Mouse (Mus musculus) forebrain, embryonic 11.5 days (tissue): ENCODE data around the gene Meltf. TPM values are rescaled to one million over a fixed set of nuclear protein-coding genes. Genes with fewer than 3 reads are reported as not detected.
"Not testable (repeated sequence)": the region's sequence is repeated elsewhere in the genome, so short reads cannot be mapped to it uniquely, and the experiment has no call there.

Experiments
- ATAC-seq: fragments of 200-750 bp; cut with Nextera tagmentation; replicated peaks from 2 replicates; pipeline ENCODE4 v1.8.0; 2017; ENCODE audit warnings: moderate TSS enrichment; ENCODE audit not compliant: low FRiP score
- DNase-seq: peaks from one replicate; pipeline ENCODE4 v3.0.0-alpha.2; 2017; ENCODE audit warnings: low spot score
- H3K27ac ChIP-seq: fragments of 300-500 bp; sonication (generic); 2 replicates; pipeline ENCODE4 v1.5.1; 2014; ENCODE audit warnings: low read depth, low read length
- H3K27me3 ChIP-seq: fragments of 300-500 bp; sonication (generic); 2 replicates; pipeline ENCODE4 v1.6.1; 2014; ENCODE audit warnings: mild to moderate bottlenecking, low read length, mixed read lengths; ENCODE audit not compliant: control insufficient read depth, insufficient read depth
- H3K36me3 ChIP-seq: fragments of 300-500 bp; sonication (generic); 2 replicates; pipeline ENCODE4 v1.6.1; 2014; ENCODE audit warnings: mild to moderate bottlenecking, low read length, moderate library complexity, mixed read lengths; ENCODE audit not compliant: control insufficient read depth, insufficient read depth
- H3K4me1 ChIP-seq: fragments of 300-500 bp; sonication (generic); replicated peaks from 2 replicates; pipeline ENCODE4 v1.6.1; 2014; ENCODE audit warnings: low read length, mixed read lengths; ENCODE audit not compliant: control insufficient read depth, insufficient read depth
- H3K4me2 ChIP-seq: fragments of 300-500 bp; sonication (generic); 2 replicates; pipeline ENCODE4 v1.6.1; 2014; ENCODE audit warnings: low read depth, mild to moderate bottlenecking, low read length, moderate library complexity, mixed read lengths; ENCODE audit not compliant: severe bottlenecking
- H3K4me3 ChIP-seq: fragments of 300-500 bp; sonication (generic); 2 replicates; pipeline ENCODE4 v1.5.1; 2014; ENCODE audit warnings: low read depth, low read length
- H3K9ac ChIP-seq: fragments of 300-500 bp; sonication (generic); 2 replicates; pipeline ENCODE4 v1.6.1; 2014; ENCODE audit warnings: low read length
- H3K9me3 ChIP-seq: fragments of 300-500 bp; sonication (generic); 2 replicates; pipeline ENCODE4 v1.6.1; 2016; ENCODE audit warnings: low read length, mixed read lengths; ENCODE audit not compliant: control insufficient read depth
- WGBS: fragments of 180-500 bp; shearing (Covaris S2); extraction: QIAGEN DNeasy Blood & Tissue Kit; methylation state at CpG from one replicate; pipeline ENCODE4 v1.1.7; 2014; 5-methylcytosine and 5-hydroxymethylcytosine counted together
- polyA plus RNA-seq: library from polyadenylated mRNA; unstranded; fragments of >200 nt; fragmentation: Nextera tagmentation; extraction: Ambion mirVana; gene quantifications from 2 replicates; pipeline ENCODE4 v1.2.1, GENCODE M21; 2014

The Meltf gene
- polyA plus RNA-seq, 1 experiment from 2014 or later, result not detected

GRCm38 (mm10) chr16:31945986-31946385 lies 67.4 kb downstream of the Meltf start:
- H3K27ac ChIP-seq, H3K4me3 ChIP-seq, H3K27me3 ChIP-seq, H3K9me3 ChIP-seq, H3K9ac ChIP-seq, ATAC-seq, H3K36me3 ChIP-seq, H3K4me2 ChIP-seq, DNase-seq: not testable (repeated sequence)
- 91% methylated on average over 6 of the region's 6 CpGs for WGBS
- H3K4me1 ChIP-seq, result peaks cover 10% of the 10 kb centered on the region; the same call in 1 of the 2 replicates

DNA sequence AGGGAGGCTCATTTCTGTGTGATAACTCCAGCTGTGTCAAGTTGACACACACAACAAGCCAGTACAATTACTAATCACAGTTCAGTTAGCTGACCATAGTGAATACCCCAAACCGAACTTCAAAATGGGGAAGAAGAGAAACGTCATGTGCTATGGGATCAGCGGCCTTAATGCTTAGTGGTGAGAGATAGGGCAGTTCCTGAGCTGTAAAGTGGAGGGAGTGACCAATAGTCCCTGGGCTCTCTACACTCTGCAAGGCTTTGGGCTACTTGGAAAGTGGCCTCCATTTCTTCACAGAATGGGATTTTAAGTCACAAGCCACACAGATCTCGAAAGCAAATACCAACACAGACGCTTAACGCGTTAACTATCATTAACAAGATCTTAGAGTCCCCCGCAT lies 68.7 kb downstream of the Meltf start:
- Histone ChIP-seq H3K4me1 (peaks cover 10% of the 10 kb centered on the region; the same call in 1 of the 2 replicates), H3K4me3 (peak overlapping the region; percentile 94), H3K27me3 (no peaks in the 10 kb centered on the region), H3K9ac (peak overlapping the region; percentile 91), H3K27ac (no peak overlapping the region), H3K36me3 (no peaks in the 10 kb centered on the region), H3K9me3 (no peaks in the 10 kb centered on the region), H3K4me2 (peak overlapping the region; percentile 60)
- ATAC-seq (no peak), DNase-seq (no peak)
- 35% methylated on average over 8 of the region's 8 CpGs for WGBS

DNA sequence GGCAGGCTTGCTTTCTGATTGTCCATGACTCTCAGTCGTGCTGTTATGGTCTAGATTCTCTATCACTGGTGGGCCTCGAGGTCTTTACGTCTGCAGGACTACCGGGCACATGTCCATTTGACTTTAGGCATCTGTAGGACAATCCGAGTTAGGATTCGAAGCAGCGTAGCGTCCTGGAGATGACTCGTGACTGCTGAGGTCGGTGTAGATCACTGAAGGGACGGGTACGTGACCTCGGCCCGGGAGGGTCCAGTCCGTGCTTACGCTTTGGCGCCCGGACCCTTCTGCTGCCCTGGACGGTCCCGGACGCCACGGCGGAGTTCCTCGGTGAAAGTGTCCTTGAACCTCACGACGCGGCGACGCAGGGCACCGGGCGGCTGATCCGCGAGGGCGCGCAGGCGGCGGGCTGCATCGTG lies 69.3 kb downstream of the Meltf start:
- Histone ChIP-seq H3K4me2 (peak overlapping the region; percentile 60), H3K4me3 (peak overlapping the region; percentile 94), H3K27me3 (no peaks in the 10 kb centered on the region), H3K9me3 (no peaks in the 10 kb centered on the region), H3K27ac (peak overlapping the region; percentile 54), H3K9ac (peak overlapping the region; percentile 91), H3K4me1 (peaks cover 10% of the 10 kb centered on the region; the same call in 1 of the 2 replicates), H3K36me3 (no peaks in the 10 kb centered on the region)
- DNase-seq (no peak), ATAC-seq (peak; percentile 75)
- WGBS, result under 1% methylated on average over 38 of the region's 38 CpGs

GRCm38 (mm10) chr16:31948345-31948774 lies 69.8 kb downstream of the Meltf start, which contains the start of the genes 0610012G03Rik and Ncbp2:
TSS of gene 0610012G03Rik (minus strand) at chr16:31948494.
TSS of gene Ncbp2 (plus strand) at chr16:31948513.
- peak within 1 kb of the TSS; percentile 94 for H3K4me3 ChIP-seq
- peak within 1 kb of the TSS; percentile 69 for H3K4me2 ChIP-seq
- DNase-seq (peak; percentile 99), ATAC-seq (peak; percentile 89)
- no peaks in the 10 kb centered on the region for H3K9me3 ChIP-seq
- peaks cover 10% of the 10 kb centered on the region; the same call in 1 of the 2 replicates for H3K4me1 ChIP-seq
- under 1% methylated on average over 52 of the region's 55 CpGs for WGBS
- no peaks in the 10 kb centered on the region for H3K36me3 ChIP-seq
- peak within 1 kb of the TSS; percentile 91 for H3K9ac ChIP-seq
- peak within 1 kb of the TSS; percentile 54 for H3K27ac ChIP-seq
- H3K27me3 ChIP-seq, result no peaks in the 10 kb centered on the region

Other genes starting within 250 kb of the Meltf start
- 33.1 and 38.5 TPM in 2 replicates for gene Dlg1, start 215.4 kb upstream of the Meltf start, polyA plus RNA-seq
- gene Pigz, start 55.0 kb downstream of the Meltf start, polyA plus RNA-seq, result 0.97 and 1.1 TPM in 2 replicates
- 84.6 and 92.5 TPM in 2 replicates for gene 0610012G03Rik, start 69.7 kb downstream of the Meltf start, polyA plus RNA-seq
- 146 and 149 TPM in 2 replicates for gene Ncbp2, start 69.7 kb downstream of the Meltf start, polyA plus RNA-seq
- gene Senp5, start 124.5 kb downstream of the Meltf start, polyA plus RNA-seq, result 13.6 and 15.2 TPM in 2 replicates
- 52.6 and 53.9 TPM in 2 replicates for gene Pak2, start 200.5 kb downstream of the Meltf start, polyA plus RNA-seq
- gene Pigx, start 220.9 kb downstream of the Meltf start, polyA plus RNA-seq, result 136 and 144 TPM in 2 replicates
- 43.3 and 43.5 TPM in 2 replicates for gene Cep19, start 221.0 kb downstream of the Meltf start, polyA plus RNA-seq